Mouse (Mus musculus): ENCODE data around the gene Sertad3.

Sertad3 gene

DNA sequence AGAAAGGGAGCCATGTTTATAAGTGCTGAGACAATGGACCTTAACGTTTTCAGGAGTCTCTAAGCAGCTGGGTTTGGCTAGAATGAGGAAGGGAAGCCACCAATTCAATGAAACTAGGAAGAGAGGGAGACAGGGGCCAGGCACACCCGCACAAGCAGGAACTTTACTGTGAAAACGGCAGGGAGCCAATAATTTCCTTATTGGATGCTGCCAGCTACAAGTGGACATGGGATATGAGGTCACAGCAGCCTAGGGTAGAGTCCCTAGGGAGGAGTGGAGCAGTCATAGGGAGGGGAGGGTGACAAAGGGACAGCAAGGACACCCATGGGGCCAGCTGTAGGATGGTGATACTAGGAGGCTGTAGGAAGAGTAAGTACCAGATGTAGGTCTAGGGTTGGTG, 19.5 kb downstream of the Sertad3 start:
- no peak for DNase-seq (ENCODE audit: low spot score)

DNA sequence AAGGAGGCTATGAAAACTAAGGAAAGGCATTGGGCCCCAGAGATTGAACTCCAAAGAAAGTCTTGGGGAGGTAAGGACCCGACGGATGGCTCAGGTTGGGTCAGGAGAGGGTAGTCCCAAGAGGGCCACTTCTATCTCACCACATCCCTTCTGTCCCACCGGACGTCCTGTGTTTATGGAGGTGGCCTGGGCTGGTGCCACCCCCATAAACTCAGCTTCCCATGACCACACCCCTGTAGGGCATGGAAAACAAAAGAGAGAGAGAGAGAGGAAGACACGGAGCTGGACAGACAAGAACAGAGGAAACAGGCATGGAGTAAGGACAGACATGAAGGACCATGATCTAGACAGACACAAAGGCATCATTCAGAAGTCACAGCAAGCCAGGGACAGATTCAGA, 19.9 kb downstream of the Sertad3 start:
- no peak for DNase-seq (ENCODE audit: low spot score)

DNA sequence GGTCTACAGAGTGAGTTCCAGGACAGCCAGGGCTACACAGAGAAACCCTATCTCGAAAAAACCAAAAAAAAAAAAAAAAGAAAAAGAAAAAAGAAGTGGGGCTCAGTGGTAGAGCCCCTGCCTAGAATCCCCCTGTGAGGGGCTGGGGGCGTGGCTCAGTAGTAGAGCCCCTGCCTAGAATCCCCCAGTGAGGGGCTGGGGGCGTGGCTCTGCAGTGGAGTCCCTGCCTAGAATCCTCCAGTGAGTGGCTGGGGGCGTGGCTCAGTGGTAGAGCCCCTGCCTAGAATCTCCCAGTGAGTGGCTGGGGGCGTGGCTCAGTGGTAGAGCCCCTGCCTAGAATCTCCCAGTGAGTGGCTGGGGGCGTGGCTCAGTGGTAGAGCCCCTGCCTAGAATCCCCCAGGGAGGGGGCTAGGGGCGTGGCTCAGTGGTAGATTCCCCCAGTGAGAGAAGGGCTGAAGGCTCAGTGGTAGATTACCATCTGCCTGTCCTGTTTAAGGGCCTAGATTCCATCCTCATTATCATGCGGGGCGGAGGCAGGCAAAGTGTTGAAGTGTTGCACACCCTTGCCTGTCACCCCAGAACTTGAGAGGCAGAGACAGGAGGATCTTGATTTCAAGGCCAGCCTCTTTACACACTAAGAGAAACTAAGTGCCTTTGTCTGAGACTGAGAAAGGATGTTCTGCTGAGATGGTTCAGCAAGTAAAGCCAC, 21.2 kb downstream of the Sertad3 start:
- peak; percentile 36 for DNase-seq (ENCODE audit: low spot score)

DNA sequence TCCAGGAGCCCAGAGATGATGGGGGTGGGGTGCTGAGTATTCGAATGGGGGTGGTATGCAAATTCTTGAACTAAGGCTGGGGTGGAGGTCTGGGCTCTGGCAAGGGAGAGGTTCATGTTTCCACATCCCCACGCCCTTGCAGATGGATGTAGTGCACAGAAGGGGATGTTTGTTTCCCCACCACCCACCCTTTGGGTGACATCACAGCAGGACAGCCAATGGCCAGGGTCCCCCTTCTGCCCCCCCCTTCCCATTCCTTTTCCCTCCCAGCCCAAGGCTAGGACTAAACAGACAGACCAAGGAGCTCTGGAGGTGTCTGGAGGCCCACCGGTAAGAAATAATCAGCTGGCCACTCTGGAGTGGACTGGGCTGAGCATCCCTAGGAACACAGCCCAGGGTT, 25.5 kb downstream of the Sertad3 start, which contains the start of gene Prx:
TSS of gene Prx (plus strand) at position 289 of the 400 bp plus-strand sequence.
- DNase-seq (ENCODE audit: low spot score), result no peak

DNA sequence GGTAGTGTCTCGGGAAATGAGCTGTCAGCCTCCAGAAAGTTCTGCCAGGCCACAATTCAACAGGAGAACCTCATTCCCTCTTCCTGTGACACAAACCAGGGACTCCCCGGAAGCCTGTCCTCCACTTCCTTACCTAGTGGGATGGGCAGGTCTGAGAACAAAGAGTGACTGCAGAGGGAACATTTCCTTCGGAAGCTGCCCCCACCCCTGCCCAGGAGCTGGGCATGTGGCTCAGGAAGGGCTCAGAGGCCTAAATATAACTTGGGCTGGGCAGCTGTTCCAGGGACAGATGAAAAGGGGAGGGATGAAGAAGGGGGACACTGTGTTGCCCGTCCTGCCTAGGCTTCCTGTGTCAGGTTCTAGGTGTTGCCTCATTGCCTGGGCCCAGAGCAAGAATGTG, 28.1 kb downstream of the Sertad3 start:
- no peak for DNase-seq (ENCODE audit: low spot score)

DNA sequence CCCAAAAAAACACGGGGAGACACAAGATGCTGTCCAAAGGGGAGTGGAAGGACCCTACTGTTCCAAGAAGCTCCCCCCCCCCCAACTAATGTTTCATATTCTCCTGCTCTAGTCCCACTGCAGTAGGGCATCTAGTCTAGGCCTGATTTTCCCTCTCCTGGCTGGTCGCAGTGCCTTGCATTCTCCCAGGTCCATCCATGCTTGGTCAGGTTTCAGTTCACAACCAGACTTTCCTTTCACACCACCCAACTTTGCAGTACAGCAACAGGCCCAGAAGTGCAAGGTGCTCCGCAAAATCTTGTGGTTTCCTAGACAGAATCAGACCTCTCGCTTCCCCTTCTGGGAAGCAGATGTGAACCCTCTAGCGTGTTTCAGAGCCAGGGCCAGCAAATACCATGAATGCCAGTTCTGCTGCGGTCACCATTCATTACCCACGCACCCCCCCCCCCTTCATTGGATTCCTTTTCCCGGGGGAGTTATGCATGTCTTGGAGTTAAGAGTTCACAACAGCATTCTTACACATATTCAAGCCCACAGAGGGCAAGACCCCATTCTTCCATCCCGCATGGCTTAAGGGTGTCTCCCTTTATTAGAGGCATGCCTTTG, 33.3 kb downstream of the Sertad3 start:
- DNase-seq (ENCODE audit: low spot score), result no peak

DNA sequence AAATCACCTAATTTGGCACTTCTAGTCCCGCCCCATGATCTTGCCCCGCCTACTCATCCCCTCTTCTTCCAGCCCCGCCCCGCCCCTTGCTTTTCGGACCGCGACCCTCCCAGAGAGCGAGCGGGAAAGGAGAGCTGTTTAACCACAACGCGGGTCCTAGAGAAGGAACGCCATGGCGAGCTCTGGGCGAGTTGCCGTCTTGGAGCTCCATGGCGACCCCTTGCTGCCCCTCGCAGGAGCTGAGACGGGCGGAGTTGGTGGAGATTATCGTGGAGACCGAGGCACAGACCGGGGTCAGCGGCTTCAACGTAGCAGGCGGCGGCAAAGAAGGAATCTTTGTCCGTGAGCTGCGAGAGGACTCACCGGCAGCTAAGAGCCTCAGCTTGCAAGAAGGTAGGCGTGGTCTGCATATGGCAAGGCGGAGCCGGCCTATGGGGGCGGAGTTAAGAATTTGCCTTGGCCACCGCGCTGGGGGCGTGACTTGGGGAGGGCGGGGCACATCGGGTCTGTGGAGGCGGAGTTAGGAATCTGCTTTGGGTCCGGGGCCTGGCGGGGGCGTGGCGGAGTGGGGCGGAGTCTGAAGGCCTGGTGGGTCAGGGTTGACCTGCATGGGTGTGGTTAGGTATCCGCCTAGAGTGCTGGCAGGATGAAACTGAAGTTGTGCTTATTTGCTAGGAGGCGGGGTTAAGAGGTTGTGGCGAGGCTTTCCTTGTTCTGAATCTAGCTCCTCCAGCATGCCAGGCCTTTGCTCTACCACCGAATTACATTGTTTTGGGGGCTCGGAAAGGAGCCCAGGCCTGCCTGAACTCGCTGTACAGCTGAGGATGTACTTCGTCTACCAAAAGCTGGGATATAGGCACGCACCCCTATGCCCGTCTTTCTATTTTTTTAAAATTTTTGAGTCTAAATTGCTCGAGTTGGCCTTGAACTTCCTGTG, 34.4 kb downstream of the Sertad3 start:
- peak; percentile 97 for DNase-seq (ENCODE audit: low spot score)

DNA sequence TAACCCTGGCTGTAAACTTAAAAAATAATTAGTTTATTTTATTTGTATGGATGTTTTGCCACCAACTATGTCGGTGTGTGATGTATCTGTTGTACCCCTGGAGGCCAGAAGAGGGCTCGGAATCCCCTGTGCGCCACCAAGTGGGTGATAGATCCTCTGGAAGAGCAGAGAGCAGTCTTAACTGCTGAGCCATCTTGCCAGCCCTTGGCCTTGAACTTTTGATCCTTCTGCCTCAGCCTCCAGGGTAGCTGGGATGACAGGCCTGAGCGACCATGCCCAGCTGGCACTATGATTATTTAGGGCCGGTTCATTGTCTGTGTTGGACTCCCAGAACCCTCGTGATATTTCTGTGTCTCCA, 35.1 kb downstream of the Sertad3 start:
- DNase-seq (ENCODE audit: low spot score), result peak; percentile 63

DNA sequence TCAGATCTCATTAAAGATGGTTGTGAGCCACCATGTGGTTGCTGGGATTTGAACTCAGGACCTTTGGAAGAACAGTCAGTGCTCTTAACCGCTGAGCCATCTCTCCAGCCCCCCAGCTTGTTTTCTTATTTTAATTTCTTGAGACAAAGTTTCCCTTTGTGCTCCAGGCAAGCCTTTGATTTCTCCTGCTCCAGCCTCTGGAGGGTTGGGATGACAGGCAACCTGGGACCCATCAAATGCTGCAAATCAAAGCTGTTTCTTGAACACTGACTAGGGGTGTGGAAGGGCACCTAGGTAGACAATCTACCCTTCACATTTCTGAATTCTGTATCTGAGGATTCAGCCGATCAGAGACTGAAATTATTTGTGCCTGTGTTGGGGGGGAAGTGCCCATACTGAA, 37.2 kb downstream of the Sertad3 start:
- no peak for DNase-seq (ENCODE audit: low spot score)

DNA sequence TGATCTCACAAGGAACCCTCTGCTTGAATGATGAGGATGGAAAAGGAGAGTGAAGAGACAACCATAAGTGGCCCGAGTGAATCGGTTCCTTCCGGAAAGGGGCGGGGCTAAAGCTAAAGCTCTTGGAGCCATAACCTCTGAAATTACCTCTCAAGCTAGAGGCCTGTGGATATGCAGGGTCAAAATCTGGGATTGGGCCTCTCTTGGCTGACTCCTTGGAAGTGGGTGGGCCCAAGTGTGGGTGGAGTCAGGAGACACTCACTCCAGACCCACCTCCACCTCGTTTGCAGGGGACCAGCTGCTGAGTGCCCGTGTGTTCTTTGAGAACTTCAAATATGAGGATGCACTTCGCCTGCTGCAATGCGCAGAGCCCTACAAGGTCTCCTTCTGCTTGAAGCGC, 41.4 kb downstream of the Sertad3 start:
- DNase-seq (ENCODE audit: low spot score), result no peak

DNA sequence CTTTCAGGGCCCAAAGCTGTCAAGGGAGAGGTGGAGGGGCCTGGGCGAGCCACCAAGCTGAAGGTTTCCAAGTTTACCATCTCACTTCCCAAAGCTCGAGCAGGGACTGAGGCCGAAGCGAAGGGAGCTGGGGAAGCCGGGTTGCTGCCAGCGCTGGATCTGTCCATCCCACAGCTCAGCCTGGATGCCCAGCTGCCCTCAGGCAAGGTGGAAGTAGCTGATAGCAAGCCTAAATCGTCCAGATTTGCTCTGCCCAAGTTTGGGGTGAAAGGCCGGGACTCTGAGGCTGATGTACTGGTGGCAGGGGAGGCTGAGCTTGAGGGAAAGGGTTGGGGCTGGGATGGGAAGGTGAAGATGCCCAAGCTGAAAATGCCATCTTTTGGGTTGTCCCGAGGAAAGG, 44.7 kb downstream of the Sertad3 start:
- DNase-seq (ENCODE audit: low spot score), result no peak

DNA sequence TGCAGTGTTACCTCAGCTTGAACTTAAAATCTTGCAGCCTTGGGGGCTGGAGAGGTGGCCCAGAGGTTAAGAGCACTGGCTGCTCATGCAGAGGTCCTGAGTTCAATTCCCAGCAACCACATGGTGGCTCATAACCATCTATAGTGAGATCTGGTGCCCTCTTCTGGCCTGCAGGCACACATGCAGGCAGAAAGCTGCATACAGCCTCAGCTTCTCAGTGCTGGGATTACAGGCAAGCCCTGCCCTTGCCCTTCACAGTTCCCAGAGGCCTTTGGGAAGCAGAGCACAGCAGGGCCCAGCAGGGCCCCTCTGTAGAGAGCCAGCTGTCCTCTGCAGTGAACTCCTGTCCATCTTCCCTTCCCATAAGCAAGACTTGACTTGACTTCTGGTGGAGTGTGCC, 46.5 kb downstream of the Sertad3 start:
- DNase-seq (ENCODE audit: low spot score), result no peak

DNA sequence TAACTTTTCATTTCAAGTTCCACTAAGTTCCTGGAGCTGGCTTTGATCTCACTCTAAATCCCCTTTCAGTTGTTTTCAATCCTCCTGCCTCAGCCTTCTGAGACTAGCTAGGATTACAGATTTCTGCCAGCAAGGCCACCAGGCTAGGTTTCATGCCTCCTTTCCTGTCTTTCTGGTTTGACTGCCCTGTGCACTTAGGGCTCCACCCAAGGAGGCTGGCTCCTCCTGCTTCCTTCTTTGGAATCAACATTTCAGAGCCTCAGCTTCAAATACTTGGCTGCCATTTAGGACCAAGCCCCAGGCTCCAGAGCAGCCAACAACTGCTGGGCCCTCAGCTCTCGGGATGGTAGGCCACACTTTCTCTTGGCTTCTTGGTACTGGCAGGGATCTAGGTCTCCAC, 47.0 kb downstream of the Sertad3 start:
- DNase-seq (ENCODE audit: low spot score), result no peak

DNA sequence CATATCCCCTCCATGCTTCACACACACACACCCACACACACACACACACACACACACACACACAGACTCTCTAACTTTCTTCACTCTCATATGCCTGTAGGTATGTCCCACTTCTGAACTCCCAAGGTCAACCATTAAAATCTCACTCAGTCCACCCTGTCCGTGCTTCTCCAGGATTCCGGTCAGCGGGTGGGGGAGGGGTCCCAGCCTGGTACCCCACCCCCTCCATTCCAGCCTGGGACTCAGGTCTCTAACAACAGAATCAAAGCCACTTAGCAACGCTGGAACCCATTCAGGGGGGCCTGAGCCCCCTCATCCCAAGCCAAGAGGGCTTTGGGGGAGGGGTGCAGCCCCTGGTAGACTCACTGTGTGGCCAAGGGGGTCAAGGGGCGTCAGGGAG, 49.4 kb downstream of the Sertad3 start, which contains the start of gene Hipk4:
TSS of gene Hipk4 (plus strand) at position 301 of the 400 bp plus-strand sequence.
- no peak for DNase-seq (ENCODE audit: low spot score)

DNA sequence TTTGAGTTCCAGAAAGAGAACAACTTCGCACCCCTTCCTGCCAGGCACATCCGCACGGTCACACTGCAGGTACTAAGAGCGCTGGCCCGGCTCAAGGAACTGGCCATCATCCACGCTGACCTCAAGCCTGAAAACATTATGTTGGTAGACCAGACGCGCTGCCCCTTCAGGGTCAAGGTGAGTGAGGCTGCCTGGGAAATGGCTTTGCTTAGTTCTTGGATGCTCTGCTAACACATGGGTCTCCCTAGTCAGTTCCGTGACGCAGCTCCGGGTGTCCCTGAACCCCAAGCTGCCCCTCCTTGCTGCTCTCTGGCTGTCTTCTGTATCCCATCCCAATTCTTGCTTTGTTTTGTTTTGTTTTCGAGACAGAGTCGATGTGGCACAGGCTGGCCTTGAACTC, 50.2 kb downstream of the Sertad3 start:
- DNase-seq (ENCODE audit: low spot score), result no peak

DNA sequence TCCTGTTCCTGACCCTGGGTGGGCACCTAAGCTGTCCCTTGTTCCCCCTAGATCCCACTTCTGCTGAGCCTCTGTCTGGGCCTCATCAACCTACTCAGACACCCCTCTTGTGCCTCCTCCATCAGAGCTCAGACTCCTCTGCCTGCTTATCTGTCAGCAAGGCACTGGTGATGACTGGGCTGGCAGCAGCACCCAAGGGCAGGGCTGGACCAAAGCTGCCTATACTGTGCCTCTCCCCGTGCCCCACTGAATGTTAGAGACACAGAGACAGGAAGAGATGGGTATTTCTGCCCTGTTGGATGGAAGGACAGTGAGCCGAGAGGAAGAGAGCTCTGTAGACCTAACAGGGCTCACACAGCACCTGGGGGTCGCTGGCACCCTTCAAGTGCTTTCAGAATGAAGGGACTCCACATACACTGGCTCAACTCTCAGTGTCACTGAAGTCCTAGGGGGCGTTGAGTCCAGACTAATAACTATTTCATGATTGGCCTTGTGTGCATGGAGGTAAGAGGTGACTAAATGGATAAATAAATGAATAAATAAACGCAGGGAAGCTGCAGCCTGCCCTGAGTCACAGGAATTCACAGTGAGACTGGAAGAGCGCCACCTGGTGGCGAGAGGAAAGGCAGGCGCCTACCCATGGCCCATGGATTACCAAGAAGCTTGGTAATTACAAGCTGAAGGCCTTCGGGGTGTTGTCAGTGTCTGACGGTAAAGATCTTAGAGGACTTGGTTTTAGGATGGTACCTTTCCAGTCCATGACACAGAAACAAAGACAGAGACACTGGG, 52.7 kb downstream of the Sertad3 start:
- DNase-seq (ENCODE audit: low spot score), result peak; percentile 57
